Mouse (Mus musculus) erythroblast, embryonic 14.5 days (primary cell): ENCODE measurements around the gene Pycard.

Experiments
- GATA1 ChIP-seq: IDR thresholded peaks from 2 replicates; pipeline ENCODE4 v1.6.1; 2012; ENCODE audit warnings: low read length, inconsistent platforms, mixed read lengths
- TAL1 ChIP-seq: IDR thresholded peaks from 3 replicates; pipeline ENCODE4 v1.6.1; 2012; ENCODE audit warnings: low read length, inconsistent platforms, mixed read lengths

GRCm38 (mm10) chr7:127967004-127967921 is 26.4 kb downstream of the Pycard start, which contains the start of gene Fus:
- no peak for TF ChIP-seq GATA1
- TF ChIP-seq TAL1, result no peak
